Mouse (Mus musculus) liver, embryonic 16.5 days (tissue): ENCODE results near the gene Gosr2. TPM values are rescaled to one million over a fixed set of nuclear protein-coding genes. Genes with fewer than 3 reads are reported as not detected.

Experiments used
- ATAC-seq: fragments of 200-750 bp; cut with Nextera tagmentation; 2 replicates; pipeline ENCODE4 v1.8.0; 2017; ENCODE audit warnings: low read depth, mild to moderate bottlenecking, moderate number of reproducible peaks, moderate library complexity
- H3K27ac ChIP-seq: fragments of 300-500 bp; sonication (generic); 2 replicates; pipeline ENCODE4 v1.5.1; 2014; ENCODE audit warnings: mild to moderate bottlenecking, low read length
- H3K27me3 ChIP-seq: fragments of 300-500 bp; sonication (generic); 2 replicates; pipeline ENCODE4 v1.6.1; 2014; ENCODE audit warnings: low read depth, low read length, mixed read lengths; ENCODE audit not compliant: control insufficient read depth, insufficient read depth
- H3K36me3 ChIP-seq: fragments of 300-500 bp; sonication (generic); 2 replicates; pipeline ENCODE4 v1.6.1; 2014; ENCODE audit warnings: mild to moderate bottlenecking; ENCODE audit not compliant: control insufficient read depth, insufficient read depth
- H3K4me1 ChIP-seq: fragments of 300-500 bp; sonication (generic); 2 replicates; pipeline ENCODE4 v1.6.1; 2014; ENCODE audit warnings: low read depth, low read length, mixed read lengths; ENCODE audit not compliant: control insufficient read depth
- H3K4me2 ChIP-seq: fragments of 300-500 bp; sonication (generic); 2 replicates; pipeline ENCODE4 v1.6.1; 2014; ENCODE audit warnings: low read depth, low read length, mixed read lengths
- H3K4me3 ChIP-seq: fragments of 300-500 bp; sonication (generic); 2 replicates; pipeline ENCODE4 v1.5.1; 2014; ENCODE audit warnings: low read depth, mild to moderate bottlenecking, low read length
- H3K9ac ChIP-seq: fragments of 300-500 bp; sonication (generic); 2 replicates; pipeline ENCODE4 v1.6.1; 2014; ENCODE audit warnings: low read depth, low read length
- H3K9me3 ChIP-seq: fragments of 300-500 bp; sonication (generic); replicated peaks from 2 replicates; pipeline ENCODE4 v1.6.1; 2016; ENCODE audit warnings: low read length; ENCODE audit not compliant: control insufficient read depth
- WGBS: fragments of 180-500 bp; shearing (Covaris S2); extraction: QIAGEN DNeasy Blood & Tissue Kit; methylation state at CpG from one replicate; pipeline ENCODE4 v1.1.7; 2014; ENCODE audit not compliant: insufficient replicate concordance; 5-methylcytosine and 5-hydroxymethylcytosine counted together
- polyA plus RNA-seq: library from polyadenylated mRNA; unstranded; fragments of >200 nt; fragmentation: Nextera tagmentation; extraction: Ambion mirVana; gene quantifications from 2 replicates; pipeline ENCODE4 v1.2.1, GENCODE M21; 2015

Gosr2 gene
- polyA plus RNA-seq, 1 experiment from 2014 or later: 36.4 TPM

- H3K9ac ChIP-seq: peak overlapping the region; percentile 88
- H3K27ac ChIP-seq: peak overlapping the region; percentile 89; the same call in 1 of the 2 replicates
- peaks cover 7% of the 10 kb centered on the region; the same call in 1 of the 2 replicates for H3K4me1 ChIP-seq
- no peaks in the 10 kb centered on the region for H3K27me3 ChIP-seq
- no peaks in the 10 kb centered on the region for H3K9me3 ChIP-seq
- H3K4me3 ChIP-seq: peak overlapping the region; percentile 94
- peak overlapping the region; percentile 70 for H3K4me2 ChIP-seq
- H3K36me3 ChIP-seq: no peaks in the 10 kb centered on the region
- WGBS: 68% methylated on average over 2 of the region's 2 CpGs
- no peak for ATAC-seq
These were observed 528 bp upstream of the Gosr2 start for GRCm38 (mm10) chr11:103698226-103698625.

GRCm38 (mm10) chr11:103696851-103697564 lies 690 bp downstream of the Gosr2 start:
- ATAC-seq: peak; percentile 52
- under 1% methylated on average over 18 of the region's 18 CpGs for WGBS

GRCm38 (mm10) chr11:103693241-103693640 lies 4.5 kb downstream of the Gosr2 start:
- no peaks in the 10 kb centered on the region for H3K36me3 ChIP-seq
- H3K4me3 ChIP-seq: no peak overlapping the region
- H3K4me1 ChIP-seq: peaks cover 13% of the 10 kb centered on the region
- H3K4me2 ChIP-seq: no peak overlapping the region
- no peak overlapping the region for H3K27ac ChIP-seq
- WGBS: 78% methylated on average over 1 of the region's 1 CpGs
- H3K9me3 ChIP-seq: no peaks in the 10 kb centered on the region
- no peak overlapping the region for H3K9ac ChIP-seq
- no peaks in the 10 kb centered on the region for H3K27me3 ChIP-seq
- no peak for ATAC-seq

More at GRCm38 (mm10) chr11:103696851-103697564, 690 bp downstream of the Gosr2 start:
- Histone ChIP-seq H3K4me1 (peaks cover 7% of the 10 kb centered on the region; the same call in 1 of the 2 replicates), H3K9me3 (no peaks in the 10 kb centered on the region), H3K4me3 (peak overlapping the region; percentile 94), H3K4me2 (peak overlapping the region; percentile 70), H3K27ac (peak overlapping the region; percentile 89), H3K27me3 (no peaks in the 10 kb centered on the region), H3K36me3 (no peaks in the 10 kb centered on the region), H3K9ac (peak overlapping the region; percentile 88)

- Histone ChIP-seq H3K36me3 (peaks cover 10% of the 10 kb centered on the region), H3K4me3 (no peak overlapping the region), H3K9me3 (no peaks in the 10 kb centered on the region), H3K4me1 (peaks cover 12% of the 10 kb centered on the region), H3K27ac (no peak overlapping the region), H3K4me2 (no peak overlapping the region), H3K27me3 (no peaks in the 10 kb centered on the region), H3K9ac (no peak overlapping the region)
- WGBS: 76% methylated on average over 1 of the region's 1 CpGs
- ATAC-seq: no peak
These were observed 6.7 kb downstream of the Gosr2 start for GRCm38 (mm10) chr11:103691036-103691435.

GRCm38 (mm10) chr11:103688980-103689378 lies 8.7 kb downstream of the Gosr2 start:
- ATAC-seq: no peak
- H3K9ac ChIP-seq: no peak overlapping the region
- 34% methylated on average over 3 of the region's 3 CpGs for WGBS

GRCm38 (mm10) chr11:103688271-103688979 lies 9.3 kb downstream of the Gosr2 start:
- H3K27ac ChIP-seq: no peak overlapping the region
- ATAC-seq: no peak

More at GRCm38 (mm10) chr11:103688980-103689378, 8.7 kb downstream of the Gosr2 start:
- H3K4me3 ChIP-seq: no peak overlapping the region
- no peaks in the 10 kb centered on the region for H3K9me3 ChIP-seq
- H3K27ac ChIP-seq: no peak overlapping the region
- peaks cover 15% of the 10 kb centered on the region for H3K36me3 ChIP-seq
- H3K4me2 ChIP-seq: no peak overlapping the region
- no peaks in the 10 kb centered on the region for H3K27me3 ChIP-seq
- peaks cover 9% of the 10 kb centered on the region for H3K4me1 ChIP-seq

GRCm38 (mm10) chr11:103686706-103687105 lies 11.0 kb downstream of the Gosr2 start:
- H3K36me3 ChIP-seq: peaks cover 29% of the 10 kb centered on the region

More at GRCm38 (mm10) chr11:103688271-103688979, 9.3 kb downstream of the Gosr2 start:
- Histone ChIP-seq H3K4me3 (no peak overlapping the region), H3K9me3 (no peaks in the 10 kb centered on the region), H3K4me2 (no peak overlapping the region), H3K9ac (no peak overlapping the region), H3K27me3 (no peaks in the 10 kb centered on the region), H3K36me3 (peaks cover 20% of the 10 kb centered on the region), H3K4me1 (peaks cover 9% of the 10 kb centered on the region)
- WGBS: 49% methylated on average over 6 of the region's 6 CpGs

GRCm38 (mm10) chr11:103685261-103685736 lies 12.4 kb downstream of the Gosr2 start:
- no peak overlapping the region for H3K27ac ChIP-seq
- no peak overlapping the region for H3K4me3 ChIP-seq
- no peak for ATAC-seq
- peaks cover 9% of the 10 kb centered on the region for H3K4me1 ChIP-seq
- no peak overlapping the region for H3K4me2 ChIP-seq
- no peak overlapping the region for H3K9ac ChIP-seq
- 78% methylated on average over 7 of the region's 7 CpGs for WGBS
- no peaks in the 10 kb centered on the region for H3K9me3 ChIP-seq
- no peaks in the 10 kb centered on the region for H3K27me3 ChIP-seq
- peaks cover 29% of the 10 kb centered on the region for H3K36me3 ChIP-seq

More at GRCm38 (mm10) chr11:103686706-103687105, 11.0 kb downstream of the Gosr2 start:
- 68% methylated on average over 6 of the region's 6 CpGs for WGBS
- no peaks in the 10 kb centered on the region for H3K9me3 ChIP-seq
- H3K4me2 ChIP-seq: no peak overlapping the region
- no peak overlapping the region for H3K27ac ChIP-seq
- no peak overlapping the region for H3K9ac ChIP-seq
- no peak for ATAC-seq
- peaks cover 9% of the 10 kb centered on the region for H3K4me1 ChIP-seq
- no peak overlapping the region for H3K4me3 ChIP-seq
- H3K27me3 ChIP-seq: no peaks in the 10 kb centered on the region
